Mouse (Mus musculus) right cerebral cortex, postnatal 10 days (tissue): ENCODE measurements around the gene Cela2a.
"Not testable (repeated sequence)": the region's sequence is repeated elsewhere in the genome, so short reads cannot be mapped to it uniquely, and the experiment has no call there.

Experiments
- DNase-seq, 2 experiments: peaks; one replicate each; pipeline ENCODE4 v3.0.0; 2021; ENCODE audit warnings: low spot score in 2 of 2

Cela2a gene

DNA sequence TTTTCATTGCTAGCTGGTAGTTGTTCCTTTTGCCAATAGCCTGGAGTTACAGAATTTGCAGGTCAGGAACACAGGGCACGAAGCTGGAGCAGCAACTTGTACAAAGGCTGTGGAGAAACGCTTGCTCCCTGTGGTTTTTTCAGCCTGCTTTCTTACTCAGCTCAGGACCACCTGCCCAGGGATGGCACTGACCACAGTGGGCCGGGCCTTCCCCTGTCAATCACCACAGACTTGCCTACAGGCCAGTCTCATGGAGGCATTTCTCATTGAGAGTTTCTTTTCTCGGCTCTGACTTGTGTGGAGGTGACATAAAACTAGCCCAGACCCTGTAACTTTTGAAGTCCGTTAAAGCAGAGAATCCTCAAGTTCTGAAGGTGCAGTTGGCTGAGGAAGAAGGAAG lies 28.4 kb downstream of the Cela2a start:
- no peak for DNase-seq

DNA sequence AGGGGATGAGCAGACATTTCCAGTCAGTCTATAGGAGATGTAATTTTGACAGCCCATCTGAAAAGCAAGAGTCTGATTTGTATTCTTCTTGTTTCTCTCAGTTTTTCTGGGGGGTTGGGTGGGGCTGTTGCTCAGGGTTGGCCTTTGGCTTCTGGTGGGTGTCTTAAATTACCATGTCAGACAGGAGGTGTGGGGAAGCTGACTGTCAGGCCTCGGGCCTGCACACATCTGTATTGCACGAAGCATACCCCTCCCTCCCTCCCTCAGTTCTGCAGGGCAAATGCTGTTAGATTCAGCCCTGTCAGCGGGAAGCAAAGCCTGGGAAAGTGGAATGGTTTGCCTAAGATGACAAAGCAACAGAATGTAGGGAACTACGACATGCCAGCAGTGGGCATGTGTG lies 29.0 kb downstream of the Cela2a start:
- DNase-seq, result no peak

DNA sequence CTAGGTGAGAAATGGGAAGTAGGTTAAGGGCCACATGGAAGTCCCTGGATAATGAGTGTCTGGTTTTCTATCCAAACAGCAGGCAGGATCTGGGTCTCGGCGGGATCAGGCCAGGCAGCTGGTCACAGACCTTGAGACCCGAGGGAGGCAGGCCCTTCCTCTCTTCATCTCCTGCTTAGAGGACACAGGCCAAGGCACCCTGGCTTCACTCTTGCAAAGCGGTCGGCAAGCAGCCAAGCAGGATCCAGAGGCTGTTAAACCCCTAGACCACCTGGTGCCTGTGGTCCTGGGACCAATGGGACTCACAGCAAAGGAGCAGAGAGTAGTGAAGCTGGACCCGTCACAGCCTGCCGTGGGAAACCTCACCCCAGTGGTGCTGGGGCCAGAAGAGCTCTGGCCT lies 29.6 kb downstream of the Cela2a start:
- no peak for DNase-seq

DNA sequence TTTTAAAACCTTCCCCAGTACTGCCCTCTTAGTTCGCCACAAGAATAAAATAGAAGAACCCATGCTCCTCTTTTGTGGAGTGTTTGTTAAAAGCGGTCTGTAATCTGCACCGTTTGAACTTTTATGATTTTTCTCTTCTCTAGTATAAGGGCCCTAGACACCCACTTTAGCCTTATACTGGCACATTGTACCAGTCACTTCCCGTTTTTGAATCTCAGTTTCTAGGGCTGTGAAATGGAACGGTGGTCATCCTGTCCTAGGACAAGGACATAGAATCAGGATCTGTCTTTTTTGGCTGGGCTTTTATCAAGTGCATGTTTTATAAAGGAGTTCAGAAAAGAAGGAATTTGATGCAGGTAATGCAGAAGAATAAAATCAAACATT lies 31.8 kb downstream of the Cela2a start:
- no peak for DNase-seq

DNA sequence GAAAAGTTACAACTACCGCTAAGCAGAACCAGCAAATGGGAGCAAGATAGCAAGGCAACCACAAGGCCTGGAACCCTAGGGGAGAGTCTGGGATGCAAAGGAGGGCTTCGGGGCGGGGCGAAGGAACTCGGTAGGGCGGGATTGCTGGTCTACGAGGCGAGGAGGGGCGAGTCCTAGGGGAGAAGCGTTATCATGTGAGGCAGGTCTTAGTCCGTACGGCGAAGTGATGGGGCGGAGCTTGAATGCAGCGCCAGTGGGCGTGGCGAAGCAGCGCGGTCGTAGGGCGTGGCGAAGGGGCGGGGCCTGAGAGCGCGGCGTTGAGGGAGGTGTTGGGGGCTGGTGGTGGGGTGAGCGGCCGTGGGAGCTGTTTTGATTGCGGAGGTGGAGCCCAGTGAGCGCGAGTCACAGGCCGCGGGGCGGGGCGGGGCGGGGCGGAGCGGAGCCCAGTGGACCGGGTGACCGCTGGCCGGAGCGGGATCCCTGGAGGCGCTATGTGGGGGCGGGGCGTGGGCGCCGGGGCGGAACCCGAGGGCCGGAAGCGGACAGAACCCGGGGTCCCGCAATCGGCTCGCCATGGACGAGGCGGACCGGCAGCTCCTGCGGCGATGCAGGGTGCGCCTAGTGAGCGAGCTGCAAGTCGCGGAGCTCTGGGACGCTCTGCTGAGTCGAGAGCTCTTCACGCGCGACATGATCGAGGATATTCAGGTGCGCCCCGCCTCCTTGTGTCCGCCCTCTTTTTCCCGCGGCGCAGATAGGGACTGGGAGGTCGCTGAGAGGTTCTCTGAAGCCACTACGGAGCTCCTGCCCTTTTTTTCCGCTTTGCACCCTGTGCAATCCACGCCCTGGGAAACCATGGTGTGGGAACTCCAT lies 32.4 kb downstream of the Cela2a start, which contains the start of gene Casp9:
Casp9 (plus strand) TSS at position 331 of the 870 bp plus-strand sequence.
- peak; percentile 97 for DNase-seq

DNA sequence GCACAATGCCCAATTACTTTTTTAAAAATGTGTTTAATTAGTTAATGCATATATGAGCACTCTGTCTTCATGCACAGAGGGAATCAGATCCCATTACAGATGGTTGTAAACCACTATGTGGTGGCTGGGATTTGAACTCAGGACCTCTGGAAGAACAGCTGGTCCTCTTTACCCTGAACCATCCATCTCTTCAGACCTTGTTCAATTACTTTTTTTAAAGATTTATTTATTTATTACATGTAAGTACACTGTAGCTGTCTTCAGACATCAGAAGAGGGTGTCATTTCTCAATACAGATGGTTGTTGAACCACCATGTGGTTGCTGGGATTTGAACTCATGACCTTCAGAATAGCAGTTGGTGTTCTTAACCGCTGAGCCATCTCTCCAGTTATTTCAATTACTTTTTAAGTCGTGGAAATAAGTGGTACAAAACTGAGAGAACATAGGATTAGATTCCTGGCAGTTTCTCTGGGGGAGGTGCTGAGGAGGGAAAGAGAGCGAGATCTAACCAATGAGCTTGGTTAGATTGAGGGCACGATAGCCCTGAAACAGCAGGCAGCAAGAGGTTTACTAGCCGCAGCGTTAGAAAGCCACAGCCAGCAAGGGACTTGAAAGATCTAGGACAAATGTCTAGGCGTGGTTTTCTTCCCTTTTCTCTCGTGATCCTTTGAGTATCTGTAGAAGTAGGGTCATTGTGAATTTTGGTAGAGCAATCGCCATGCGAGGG lies 33.2 kb downstream of the Cela2a start:
- DNase-seq, result peak in 1 of 2 experiments; percentile 49

DNA sequence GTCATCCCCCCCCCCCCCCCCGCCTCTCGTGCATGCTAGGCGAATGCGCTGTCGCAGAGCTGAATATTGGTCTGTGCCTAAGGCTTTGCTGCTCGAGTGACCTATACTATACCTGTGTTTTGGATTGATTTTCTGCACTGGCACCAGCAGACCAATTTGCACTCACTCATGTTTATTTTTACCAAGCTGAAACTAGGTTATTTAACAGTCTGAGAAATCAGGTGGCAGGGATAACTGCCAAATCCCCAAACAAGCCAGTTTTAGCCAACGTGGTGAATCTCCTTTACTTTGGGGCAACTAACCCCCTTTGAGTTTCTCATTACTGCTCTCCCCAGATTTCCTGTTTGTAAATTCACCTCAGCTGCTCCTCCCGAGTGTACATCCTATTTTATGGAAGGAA lies 34.0 kb downstream of the Cela2a start:
- DNase-seq, result no peak

DNA sequence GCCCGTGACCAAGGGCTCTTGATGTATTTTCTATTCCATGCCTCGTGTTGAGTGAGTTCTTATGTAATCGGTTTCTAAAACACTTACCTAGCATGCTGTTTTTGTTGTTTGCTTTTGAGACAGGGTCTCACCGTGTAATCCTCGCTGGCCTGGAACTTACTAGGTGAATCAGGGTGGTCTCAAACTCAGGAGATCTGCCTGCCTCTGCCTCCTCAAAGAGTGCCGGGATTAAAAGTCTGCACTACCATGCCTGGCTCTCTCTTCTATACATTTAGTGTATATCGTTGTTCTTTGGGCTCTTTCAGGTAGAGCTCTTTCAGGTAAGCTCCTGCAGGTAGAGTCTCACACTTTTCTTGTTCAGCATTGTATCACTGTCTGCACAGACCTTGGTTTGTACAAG lies 34.5 kb downstream of the Cela2a start:
- DNase-seq, result no peak

DNA sequence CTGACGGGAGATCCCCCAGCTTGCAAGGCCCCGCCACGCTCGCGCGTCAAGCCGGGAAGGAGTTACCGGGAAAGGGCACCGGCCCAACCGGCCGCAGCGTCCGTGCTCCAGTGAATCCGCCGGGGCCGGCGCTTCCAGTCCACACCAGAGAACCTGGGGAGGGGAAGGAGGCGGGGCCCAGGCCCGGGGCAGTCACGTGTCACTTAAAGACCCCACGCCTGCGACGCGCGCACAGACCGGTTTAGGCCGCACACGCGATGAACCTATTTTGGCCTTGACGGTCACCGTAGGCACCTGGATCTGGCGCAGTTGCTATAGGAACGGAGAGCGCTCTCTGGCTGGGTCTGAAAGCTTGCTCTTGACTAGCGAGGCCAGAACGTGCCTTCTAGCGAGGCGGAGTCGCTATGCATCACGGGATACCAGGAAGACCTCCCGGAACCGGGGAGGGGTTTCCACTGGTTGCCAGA lies 35.4 kb downstream of the Cela2a start, which contains the start of gene Dnajc16:
Dnajc16 (minus strand) TSS at position 408 of the 467 bp plus-strand sequence.
- DNase-seq, result peak; percentile 99

DNA sequence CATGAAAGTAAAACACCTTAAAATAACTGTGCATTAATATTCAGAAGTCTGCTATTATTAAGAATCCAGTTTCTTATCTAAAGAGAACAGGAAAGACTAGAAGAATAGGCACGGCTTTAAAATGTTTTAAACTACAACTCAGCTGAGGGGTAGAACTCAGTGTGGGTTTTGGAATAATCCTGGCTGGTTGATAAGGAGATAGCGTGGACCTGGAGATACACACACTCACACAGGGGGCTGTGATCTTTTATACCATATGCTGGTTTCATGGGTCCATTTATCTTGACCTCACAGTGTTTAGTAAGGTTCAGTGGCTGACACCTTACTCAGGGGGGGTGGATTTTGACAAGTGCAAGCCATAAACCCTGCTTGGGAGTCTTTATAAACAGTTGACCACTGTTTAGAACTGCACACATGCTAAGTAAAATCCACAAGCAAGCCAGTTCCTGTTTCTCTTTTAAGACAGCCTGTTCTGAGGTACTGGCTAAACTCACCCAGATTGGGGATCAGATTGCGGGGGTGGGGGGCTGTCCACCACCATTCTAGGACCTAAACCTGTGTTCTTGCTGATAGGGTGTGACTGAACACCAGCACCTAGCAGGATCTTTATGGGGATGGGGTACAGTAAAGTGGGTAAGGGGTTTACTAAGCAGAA lies 36.3 kb downstream of the Cela2a start:
- no peak for DNase-seq

DNA sequence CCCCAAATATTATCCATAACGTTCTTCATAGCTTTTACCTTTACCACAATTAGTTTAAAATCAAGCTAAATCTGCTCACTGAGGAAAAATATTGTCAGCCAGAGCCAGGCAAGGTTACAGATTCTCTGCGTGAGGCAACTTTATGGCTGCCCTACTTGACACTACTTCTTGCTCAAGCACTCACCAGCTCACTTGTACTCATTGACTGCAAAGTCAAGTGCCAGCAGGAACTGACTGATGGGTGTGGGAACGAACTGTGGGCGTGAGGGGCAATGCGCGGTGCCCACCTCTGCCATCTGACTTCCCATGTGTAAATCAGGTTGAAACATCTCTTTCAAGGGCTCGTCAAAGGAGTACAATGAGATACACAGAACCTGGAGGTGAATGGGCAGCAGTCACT lies 38.5 kb downstream of the Cela2a start:
- no peak for DNase-seq

DNA sequence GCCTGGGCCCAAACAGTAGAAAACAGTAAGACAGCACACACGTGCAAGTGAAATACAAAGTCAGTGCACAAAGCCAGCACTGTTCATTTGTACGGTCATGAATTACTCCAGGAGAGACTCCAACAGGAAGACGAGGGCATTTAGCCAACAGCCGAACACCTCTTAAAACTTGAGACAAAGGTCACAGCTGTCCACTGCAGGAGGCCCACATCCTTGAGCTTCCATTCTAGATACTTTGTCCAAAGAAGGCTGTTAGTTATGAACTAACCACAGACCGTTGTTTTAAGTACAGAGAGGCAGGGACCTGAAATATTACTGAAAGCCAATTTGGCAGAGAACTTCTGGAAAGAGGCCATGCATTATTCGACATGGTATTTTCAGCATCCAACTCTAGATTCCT lies 38.9 kb downstream of the Cela2a start:
- no peak for DNase-seq

DNA sequence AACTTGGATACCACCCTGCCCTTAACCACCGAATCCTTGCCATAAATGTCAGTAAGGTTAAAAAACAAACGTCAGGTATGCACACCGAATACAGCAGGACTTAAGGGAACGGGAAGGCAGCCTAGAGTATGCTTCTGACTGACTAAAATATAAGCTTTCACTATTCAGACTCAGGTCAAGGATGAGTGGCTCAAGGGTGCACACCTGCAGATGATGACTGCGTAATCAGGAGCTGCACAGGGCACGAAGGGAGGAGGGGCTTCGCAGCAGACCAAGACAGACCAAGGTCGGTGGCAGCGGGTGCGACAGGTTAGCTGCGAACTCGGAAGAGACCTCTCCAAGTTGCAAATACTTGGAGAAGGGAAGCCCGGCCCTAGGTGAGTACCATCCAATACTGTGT lies 39.8 kb downstream of the Cela2a start:
- no peak for DNase-seq

DNA sequence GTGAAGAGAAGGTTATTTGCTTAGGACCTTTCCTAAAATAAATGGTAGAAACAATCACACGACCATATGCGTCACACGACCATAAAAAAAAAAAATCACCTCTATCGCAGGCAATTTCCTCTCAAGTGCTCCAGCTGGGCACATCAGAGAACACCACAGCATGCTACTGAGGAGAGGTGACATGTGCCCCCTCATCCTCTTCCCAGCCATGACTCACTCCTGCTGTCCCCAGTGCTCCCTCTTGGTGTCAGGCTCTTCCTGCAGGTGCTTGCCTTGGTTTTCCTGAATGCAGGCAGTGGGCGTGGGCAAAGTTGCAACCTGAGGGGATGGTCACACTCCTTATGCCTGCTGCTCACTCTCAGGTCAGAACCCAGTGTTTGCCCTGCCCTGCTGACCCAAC lies 41.1 kb downstream of the Cela2a start:
- no peak for DNase-seq

DNA sequence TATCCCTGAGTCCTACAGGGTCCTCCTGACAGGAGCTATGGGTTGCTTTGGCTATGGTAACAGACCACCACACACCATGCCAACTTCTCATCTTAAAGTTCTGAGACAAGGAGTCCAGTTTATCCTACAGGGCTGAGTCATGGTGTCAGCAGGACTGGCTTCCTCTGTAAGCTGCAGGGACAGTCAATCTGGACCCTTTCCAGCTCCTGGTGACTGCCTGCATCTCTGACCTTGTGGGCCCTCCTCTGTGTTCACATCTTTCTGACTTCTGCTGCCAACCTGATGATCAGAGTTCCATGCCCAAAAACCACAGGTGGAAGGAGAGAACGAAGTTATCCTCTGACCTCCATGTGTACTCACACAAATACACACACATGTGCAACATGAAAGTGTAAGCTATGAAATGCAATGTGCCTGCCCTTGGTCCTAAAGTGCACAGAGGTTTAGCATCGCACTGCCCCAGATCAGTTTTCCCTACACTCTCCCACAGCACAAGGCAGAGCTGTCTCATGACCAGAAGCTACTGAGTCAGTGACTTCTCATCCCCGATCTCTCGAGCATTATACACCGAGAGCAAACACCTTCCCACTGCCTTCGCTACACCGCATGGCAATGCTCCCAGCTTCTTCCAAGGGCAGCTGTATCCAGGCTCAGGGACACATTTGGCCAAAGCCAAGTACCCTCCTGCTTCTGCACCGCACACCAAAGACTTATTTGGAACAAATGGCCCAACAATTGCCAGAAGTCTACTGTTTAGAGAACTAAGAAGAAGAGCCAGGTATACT lies 44.6 kb downstream of the Cela2a start:
- DNase-seq, result no peak

DNA sequence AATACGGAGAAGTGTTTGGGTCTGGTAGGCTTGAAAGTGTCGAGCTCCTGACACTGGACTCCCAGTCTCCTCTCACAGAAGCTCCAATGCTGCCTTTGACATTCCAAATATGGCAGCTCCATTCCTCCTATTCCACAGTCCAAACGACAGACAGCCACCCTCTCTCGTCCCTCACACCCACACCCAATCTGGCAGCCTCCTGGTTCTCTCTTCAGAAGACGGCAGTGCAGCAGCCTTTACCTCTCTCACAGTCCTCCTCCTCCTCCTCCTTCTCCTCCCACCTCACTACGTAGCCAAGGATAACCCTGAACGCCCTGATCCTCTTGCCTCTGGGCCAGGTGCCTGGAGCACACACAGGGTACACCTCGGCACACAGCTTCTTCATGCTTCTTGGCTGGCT lies 46.1 kb downstream of the Cela2a start:
- peak; percentile 55 to 69 for DNase-seq

DNA sequence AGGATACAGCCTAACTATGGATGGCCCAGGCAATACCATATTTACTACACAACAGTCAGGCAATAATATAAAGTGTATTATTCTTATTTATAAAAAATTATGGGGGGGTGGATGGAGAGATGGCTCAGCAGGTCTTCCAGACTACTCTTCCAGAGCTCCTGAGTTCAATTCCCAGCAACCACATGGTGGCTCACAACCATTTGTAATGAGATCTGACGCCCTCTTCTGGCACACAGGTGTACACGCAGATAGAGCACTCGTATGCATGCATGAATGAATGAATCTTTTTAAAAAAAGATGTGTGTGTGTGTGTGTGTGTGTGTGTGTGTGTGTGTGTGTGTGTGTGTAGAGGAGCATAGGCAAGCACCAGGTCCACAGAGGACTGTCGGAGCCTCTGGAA lies 52.9 kb downstream of the Cela2a start:
- DNase-seq, result not testable (repeated sequence)

DNA sequence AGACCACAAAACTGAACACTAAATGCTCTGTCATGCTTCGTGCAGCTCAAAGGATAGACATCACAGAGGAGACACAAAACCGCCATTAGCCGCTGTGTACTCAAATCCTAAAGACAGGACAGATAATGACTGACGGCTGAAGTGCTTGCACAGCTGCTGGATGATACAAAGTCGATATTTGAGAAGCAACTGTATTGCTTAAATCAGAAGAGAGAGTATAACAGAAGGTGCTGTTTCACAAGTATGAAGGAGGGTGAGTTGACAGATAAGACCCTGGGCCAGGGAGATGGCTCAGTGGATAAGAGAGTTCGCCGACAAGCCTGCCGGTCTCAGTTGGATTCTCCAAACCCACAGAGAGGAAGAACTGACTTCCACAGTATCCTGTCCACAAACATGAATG lies 54.1 kb downstream of the Cela2a start:
- no peak for DNase-seq

DNA sequence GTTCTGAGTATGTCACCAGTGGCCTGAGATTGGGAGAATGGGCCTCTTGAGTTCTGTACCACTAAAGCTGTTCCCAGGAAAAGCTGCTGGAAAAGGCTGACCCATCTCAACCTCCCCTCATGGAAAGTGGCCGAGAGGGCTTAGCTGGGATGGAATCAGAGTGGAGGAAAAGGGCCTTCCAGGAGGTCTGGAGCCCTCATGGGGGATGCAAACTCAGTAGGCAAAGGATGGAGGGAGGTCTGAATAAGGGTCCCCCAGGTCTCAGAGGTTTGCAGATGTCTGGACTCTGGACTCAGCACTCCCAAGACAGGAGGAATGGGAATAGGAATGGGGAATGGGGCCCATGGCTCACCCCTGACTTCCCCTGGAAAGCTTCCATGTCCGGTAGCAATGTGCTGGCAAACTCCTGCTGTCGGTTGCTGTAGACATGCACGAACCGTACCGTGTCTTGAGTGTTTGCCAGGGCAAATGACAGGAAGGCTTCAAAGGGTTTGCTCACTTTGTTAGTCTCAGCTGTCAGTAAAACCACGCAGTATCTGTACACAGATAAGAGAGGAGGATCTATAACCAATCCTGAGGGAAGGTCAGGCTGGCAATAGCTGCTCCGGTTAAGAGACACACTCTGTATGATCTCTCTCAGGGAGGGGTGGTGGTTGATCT lies 56.3 kb downstream of the Cela2a start:
- no peak for DNase-seq

DNA sequence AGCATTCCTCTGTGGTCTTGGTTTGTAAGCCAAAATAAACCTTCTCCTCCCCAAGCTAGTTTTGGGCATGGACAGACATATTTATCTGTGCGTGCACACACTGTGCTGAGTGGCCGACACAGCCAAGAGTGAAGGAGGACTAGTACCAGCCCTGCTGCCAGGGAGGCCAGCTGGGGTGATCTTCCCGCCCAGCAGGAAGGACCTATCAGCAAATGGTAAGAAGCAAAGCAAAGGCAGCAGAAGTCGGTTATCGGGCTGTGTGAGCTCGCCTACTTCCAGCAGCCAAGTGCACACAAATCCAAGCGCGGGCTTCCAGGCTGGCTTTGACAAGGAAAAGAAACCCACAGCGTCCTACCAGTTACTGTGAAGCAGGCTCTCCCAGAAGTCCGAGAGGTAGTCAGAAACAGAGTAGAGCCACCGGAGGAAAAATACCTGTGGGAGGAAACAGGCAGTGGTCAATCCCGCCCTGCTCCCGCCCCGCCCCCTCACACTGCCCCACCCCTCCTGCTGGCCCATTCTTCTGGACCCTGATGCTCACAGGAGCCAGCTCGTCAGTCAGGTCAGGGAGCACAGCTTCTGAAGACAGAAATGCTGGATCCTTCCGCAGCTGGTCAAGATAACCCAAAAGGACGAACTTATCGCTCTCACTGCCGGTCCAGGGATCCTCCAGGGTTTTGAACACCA lies 58.5 kb downstream of the Cela2a start:
- DNase-seq, result no peak
